Mouse (Mus musculus): ENCODE data around the gene Slc4a5. TPM values are rescaled to one million over a fixed set of nuclear protein-coding genes. Genes with fewer than 3 reads are reported as not detected.

The Slc4a5 gene
- polyA plus RNA-seq, 1 experiment = 0.02 TPM

DNA sequence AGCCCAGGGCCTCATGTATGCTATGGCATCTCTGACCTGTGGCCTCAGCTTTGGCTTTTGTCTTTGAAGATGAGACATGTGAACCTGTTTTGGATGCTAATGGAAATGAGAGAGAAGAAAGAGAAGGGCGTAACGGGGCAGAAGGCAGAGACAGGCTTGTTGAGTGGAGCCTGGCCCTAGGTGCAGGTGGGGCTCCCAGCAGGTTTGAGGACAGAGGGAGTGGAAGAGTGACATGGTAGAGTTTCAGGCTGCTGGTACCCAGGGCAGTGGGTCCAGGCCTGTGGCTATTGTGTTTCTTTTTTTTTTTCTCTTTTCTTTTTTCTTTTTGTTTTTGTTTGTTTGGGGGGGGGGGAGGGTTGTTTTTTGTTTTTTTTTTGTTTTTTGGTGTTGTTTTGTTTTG lies 27.5 kb downstream of the Slc4a5 start:
- Histone ChIP-seq H3K27me3 (ENCODE audit: control insufficient read depth, insufficient read depth, insufficient read length) (peaks cover 35% of the 10 kb centered on the region), H3K4me3 (no peak overlapping the region), H3K4me2 (ENCODE audit: low read depth) (no peak overlapping the region), H3K79me2 (ENCODE audit: control insufficient read depth, insufficient read depth) (no peaks in the 10 kb centered on the region), H3K36me3 (ENCODE audit: control insufficient read depth, insufficient read depth) (no peaks in the 10 kb centered on the region), H3ac (ENCODE audit: control insufficient read depth, insufficient read length) (no peak overlapping the region)
- no peak for TF ChIP-seq REST (IDR thresholded peaks at IDR 0.05; ENCODE audit: insufficient read depth, insufficient read length)
- TF ChIP-seq MAX (IDR thresholded peaks at IDR 0.05; ENCODE audit: low read depth) = no peak

DNA sequence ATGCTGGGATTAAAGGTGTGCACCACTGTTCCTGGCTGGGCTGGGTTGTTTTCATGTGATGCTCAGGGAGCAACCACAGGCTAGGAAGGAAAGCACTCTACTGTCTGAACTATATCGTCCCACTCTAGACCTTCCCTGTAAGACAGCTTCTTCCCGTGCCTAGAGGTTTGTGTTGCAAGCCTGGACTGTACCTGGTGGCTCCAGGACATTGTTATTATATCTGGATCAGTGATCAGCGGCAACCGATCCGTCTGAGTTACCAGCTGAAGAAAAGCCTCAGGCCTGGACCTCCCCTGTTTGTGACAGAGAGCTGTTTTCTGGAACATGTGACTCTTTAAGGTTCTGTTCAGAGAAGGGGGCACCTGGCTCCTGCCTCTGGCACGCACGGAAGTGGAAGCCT lies 34.6 kb downstream of the Slc4a5 start:
- H3K79me2 ChIP-seq (ENCODE audit: control insufficient read depth, insufficient read depth) = no peaks in the 10 kb centered on the region
- no peak overlapping the region for H3K4me3 ChIP-seq
- TF ChIP-seq MYOD1 (IDR thresholded peaks at IDR 0.05; ENCODE audit: control insufficient read depth in 1 of 3, insufficient read length in 2 of 3, low read depth in 2 of 3) (no peak), TCF12 (IDR thresholded peaks at IDR 0.05; ENCODE audit: insufficient read depth, poor library complexity, severe bottlenecking) (no peak), MAX (IDR thresholded peaks at IDR 0.05; ENCODE audit: low read depth) (no peak), SRF (IDR thresholded peaks at IDR 0.05; ENCODE audit: control insufficient read depth, insufficient read length, low read depth) (no peak), REST (IDR thresholded peaks at IDR 0.05; ENCODE audit: insufficient read depth, insufficient read length) (no peak), POLR2A (IDR thresholded peaks at IDR 0.05; ENCODE audit: insufficient read length, low read depth) (no peak), E2F4 (IDR thresholded peaks at IDR 0.05; ENCODE audit: insufficient read depth) (no peak), TCF3 (IDR thresholded peaks at IDR 0.05; ENCODE audit: insufficient read length, low read depth) (no peak), MYOG (IDR thresholded peaks at IDR 0.05; ENCODE audit: control insufficient read depth in 1 of 3, insufficient read depth in 1 of 3, insufficient read length in 2 of 3, low read depth in 2 of 3) (no peak), POLR2AphosphoS2 (IDR thresholded peaks at IDR 0.05; ENCODE audit: insufficient read length, low read depth) (no peak), CEBPB (IDR thresholded peaks at IDR 0.05; ENCODE audit: insufficient read depth, poor library complexity, severe bottlenecking) (no peak), USF1 (IDR thresholded peaks at IDR 0.05; ENCODE audit: low read depth) (no peak)
- peaks cover 35% of the 10 kb centered on the region for H3K27me3 ChIP-seq (ENCODE audit: control insufficient read depth, insufficient read depth, insufficient read length)
- H3K36me3 ChIP-seq (ENCODE audit: control insufficient read depth, insufficient read depth) = no peaks in the 10 kb centered on the region
- H3K4me2 ChIP-seq (ENCODE audit: low read depth) = no peak overlapping the region
- H3ac ChIP-seq (ENCODE audit: control insufficient read depth, insufficient read length) = no peak overlapping the region

- Histone ChIP-seq H3K27me3 (ENCODE audit: control insufficient read depth, insufficient read depth, insufficient read length) (peaks cover 20% of the 10 kb centered on the region), H3K79me2 (ENCODE audit: control insufficient read depth, insufficient read depth) (no peaks in the 10 kb centered on the region), H3K4me3 (no peak overlapping the region), H3K36me3 (ENCODE audit: control insufficient read depth, insufficient read depth) (no peaks in the 10 kb centered on the region), H3ac (ENCODE audit: control insufficient read depth, insufficient read length) (no peak overlapping the region), H3K4me2 (ENCODE audit: low read depth) (no peak overlapping the region)
- TF ChIP-seq MAX (IDR thresholded peaks at IDR 0.05; ENCODE audit: low read depth) = no peak
Measured at GRCm38 (mm10) chr6:83264516-83264915, 44.9 kb downstream of the Slc4a5 start.

GRCm38 (mm10) chr6:83265253-83265652 lies 45.6 kb downstream of the Slc4a5 start:
- no peaks in the 10 kb centered on the region for H3K79me2 ChIP-seq (ENCODE audit: control insufficient read depth, insufficient read depth)
- H3K4me2 ChIP-seq (ENCODE audit: low read depth) = no peak overlapping the region
- H3K36me3 ChIP-seq (ENCODE audit: control insufficient read depth, insufficient read depth) = no peaks in the 10 kb centered on the region
- TF ChIP-seq SRF (IDR thresholded peaks at IDR 0.05; ENCODE audit: control insufficient read depth, insufficient read length, low read depth) (no peak), USF1 (IDR thresholded peaks at IDR 0.05; ENCODE audit: low read depth) (no peak), POLR2AphosphoS2 (IDR thresholded peaks at IDR 0.05; ENCODE audit: insufficient read length, low read depth) (no peak), MYOD1 (IDR thresholded peaks at IDR 0.05; ENCODE audit: control insufficient read depth in 1 of 3, insufficient read length in 2 of 3, low read depth in 2 of 3) (no peak), MAX (IDR thresholded peaks at IDR 0.05; ENCODE audit: low read depth) (no peak), CEBPB (IDR thresholded peaks at IDR 0.05; ENCODE audit: insufficient read depth, poor library complexity, severe bottlenecking) (no peak), TCF3 (IDR thresholded peaks at IDR 0.05; ENCODE audit: insufficient read length, low read depth) (no peak), TCF12 (IDR thresholded peaks at IDR 0.05; ENCODE audit: insufficient read depth, poor library complexity, severe bottlenecking) (no peak), REST (IDR thresholded peaks at IDR 0.05; ENCODE audit: insufficient read depth, insufficient read length) (no peak), MYOG (IDR thresholded peaks at IDR 0.05; ENCODE audit: control insufficient read depth in 1 of 3, insufficient read depth in 1 of 3, insufficient read length in 2 of 3, low read depth in 2 of 3) (no peak), E2F4 (IDR thresholded peaks at IDR 0.05; ENCODE audit: insufficient read depth) (no peak), POLR2A (IDR thresholded peaks at IDR 0.05; ENCODE audit: insufficient read length, low read depth) (no peak)
- no peak overlapping the region for H3ac ChIP-seq (ENCODE audit: control insufficient read depth, insufficient read length)
- H3K4me3 ChIP-seq = no peak overlapping the region
- peaks cover 17% of the 10 kb centered on the region for H3K27me3 ChIP-seq (ENCODE audit: control insufficient read depth, insufficient read depth, insufficient read length)

GRCm38 (mm10) chr6:83265653-83266052 lies 46.0 kb downstream of the Slc4a5 start:
- no peak overlapping the region for H3K4me3 ChIP-seq
- no peak overlapping the region for H3K4me2 ChIP-seq (ENCODE audit: low read depth)
- H3K27me3 ChIP-seq (ENCODE audit: control insufficient read depth, insufficient read depth, insufficient read length) = peaks cover 13% of the 10 kb centered on the region
- H3ac ChIP-seq (ENCODE audit: control insufficient read depth, insufficient read length) = no peak overlapping the region
- H3K36me3 ChIP-seq (ENCODE audit: control insufficient read depth, insufficient read depth) = no peaks in the 10 kb centered on the region
- no peak for TF ChIP-seq USF1 (IDR thresholded peaks at IDR 0.05; ENCODE audit: low read depth)
- TF ChIP-seq POLR2A (IDR thresholded peaks at IDR 0.05; ENCODE audit: insufficient read length, low read depth) = no peak
- TF ChIP-seq REST (IDR thresholded peaks at IDR 0.05; ENCODE audit: insufficient read depth, insufficient read length) = no peak
- TF ChIP-seq TCF3 (IDR thresholded peaks at IDR 0.05; ENCODE audit: insufficient read length, low read depth) = no peak
- no peak for TF ChIP-seq POLR2AphosphoS2 (IDR thresholded peaks at IDR 0.05; ENCODE audit: insufficient read length, low read depth)
- TF ChIP-seq CEBPB (IDR thresholded peaks at IDR 0.05; ENCODE audit: insufficient read depth, poor library complexity, severe bottlenecking) = no peak
- no peaks in the 10 kb centered on the region for H3K79me2 ChIP-seq (ENCODE audit: control insufficient read depth, insufficient read depth)
